Mouse (Mus musculus): Measurements from ENCODE around the gene Vangl2. TPM values are rescaled to one million over a fixed set of nuclear protein-coding genes. Genes with fewer than 3 reads are reported as not detected.

The Vangl2 gene
- total and polyA plus RNA-seq, 3 experiments: 0.39 to 3.0 TPM; not detected in 1

DNA sequence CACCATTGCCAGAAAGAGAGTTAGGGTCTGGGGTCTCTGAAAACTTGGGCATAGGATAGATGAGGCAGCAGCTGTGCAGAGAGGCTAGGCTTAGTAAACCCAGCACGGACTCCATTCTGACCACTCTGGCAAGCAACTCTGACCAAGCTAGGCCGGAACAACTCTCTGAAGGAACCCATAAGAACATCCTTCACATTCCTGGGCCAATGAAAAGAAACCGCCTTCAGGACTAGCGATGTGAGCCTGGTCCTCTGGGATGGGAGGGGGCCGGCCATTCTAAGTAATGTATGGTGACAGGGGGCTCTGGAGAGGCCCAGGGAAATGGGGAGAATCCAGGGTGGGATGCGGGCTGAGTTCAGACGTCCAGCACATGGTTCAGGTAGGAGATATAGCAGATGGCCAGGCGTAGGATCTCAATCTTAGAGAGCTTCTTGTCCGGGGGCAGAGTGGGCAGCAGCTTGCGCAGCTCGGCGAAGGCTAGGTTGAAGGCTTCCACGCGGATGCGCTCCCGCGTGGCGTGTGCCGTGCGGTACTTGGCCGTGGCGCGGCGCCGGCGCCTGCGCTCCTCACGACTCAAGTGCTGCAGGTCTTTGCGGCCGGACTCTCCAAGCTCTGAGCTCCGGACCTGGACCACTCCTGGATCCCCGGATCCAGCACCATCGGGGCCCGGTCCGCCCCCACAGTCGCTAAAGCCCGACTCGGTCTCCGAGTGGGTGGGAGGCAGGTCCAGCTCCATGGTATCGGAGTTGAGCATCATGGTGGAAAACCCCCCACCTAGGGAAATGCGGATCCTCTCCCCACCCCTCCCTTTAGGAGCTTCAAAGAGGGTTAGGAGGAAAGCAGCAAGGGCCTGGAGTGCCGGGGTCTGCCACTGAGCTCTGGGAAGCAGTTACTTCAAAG is 25.5 kb upstream of the Vangl2 start:
- no peak for DNase-seq (ENCODE audit: low read depth, low spot score)

DNA sequence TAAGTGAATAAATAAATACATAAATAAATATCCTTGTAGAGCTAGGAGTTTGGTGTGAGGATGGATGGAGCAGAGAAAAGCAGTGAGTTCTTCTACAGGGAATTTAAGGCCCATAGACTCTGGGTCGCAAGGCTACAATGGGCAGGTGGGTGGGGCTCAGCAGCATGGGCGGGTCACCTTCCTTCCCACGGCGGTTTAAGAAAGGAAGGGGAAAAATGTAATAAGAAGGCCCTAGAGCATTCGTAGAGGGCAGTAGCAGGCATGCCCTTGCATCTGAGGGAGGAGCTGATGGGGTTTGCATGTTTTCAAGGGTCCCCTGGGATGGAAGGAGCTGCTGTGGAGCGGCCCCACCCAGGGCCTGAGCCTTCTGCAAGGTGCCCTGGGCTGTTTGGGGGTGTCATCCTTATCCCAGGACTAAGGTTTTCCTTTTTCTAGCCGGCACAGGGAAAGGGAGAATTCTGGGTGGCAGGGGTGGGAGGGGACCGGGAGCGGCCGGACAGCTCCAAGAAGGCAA is 24.6 kb upstream of the Vangl2 start:
- H3K79me2 ChIP-seq (ENCODE audit: control insufficient read depth, insufficient read depth, low read length, poor library complexity): no peaks in the 10 kb centered on the region
- H3K36me3 ChIP-seq (ENCODE audit: control insufficient read depth in 1 of 2, insufficient read depth in 2 of 2, low read length in 2 of 2): no peaks in the 10 kb centered on the region; a peak in 1 of 4 replicates
- H3K27ac ChIP-seq (ENCODE audit: control insufficient read depth, low read depth, low read length): no peak overlapping the region
- H3K4me3 ChIP-seq (ENCODE audit: control insufficient read depth in 1 of 2, insufficient read depth in 1 of 2, low read depth in 2 of 2, low read length in 2 of 2): no peak overlapping the region
- H3K4me1 ChIP-seq (ENCODE audit: control insufficient read depth in 1 of 2, insufficient read depth in 2 of 2, low read length in 2 of 2): 0 out of 4 replicates have a peak, but pooled peaks cover 0 to 2% of the 10 kb centered on the region in 2 experiments
- no peak overlapping the region for H3K9ac ChIP-seq (ENCODE audit: control insufficient read depth, low read depth, low read length, poor library complexity, severe bottlenecking)
- H3K27me3 ChIP-seq (ENCODE audit: control insufficient read depth in 1 of 2, insufficient read depth in 2 of 2, low read length in 2 of 2): no peaks in the 10 kb centered on the region; a peak in 1 of 4 replicates
- DNase-seq (ENCODE audit: low read depth, low spot score): no peak
- H3K9me3 ChIP-seq (replicated peaks; ENCODE audit: insufficient read depth, low read length): no peaks in the 10 kb centered on the region
- TF ChIP-seq NRF1 (IDR thresholded peaks at IDR 0.05; ENCODE audit: insufficient read depth, low read depth, low read length, poor library complexity, severe bottlenecking): no peak
- TF ChIP-seq ZC3H11A (IDR thresholded peaks at IDR 0.05; ENCODE audit: low read depth, low read length): no peak
- TF ChIP-seq HCFC1 (IDR thresholded peaks at IDR 0.05; ENCODE audit: low read depth, low read length): no peak
- no peak for TF ChIP-seq MAFK (IDR thresholded peaks at IDR 0.05; ENCODE audit: borderline replicate concordance, low read depth, low read length)
- TF ChIP-seq SMC3 (IDR thresholded peaks at IDR 0.05; ENCODE audit: low read depth, low read length): no peak
- no peak for TF ChIP-seq POLR2AphosphoS5 (IDR thresholded peaks at IDR 0.05; ENCODE audit: borderline replicate concordance, low read depth, low read length)
- TF ChIP-seq POLR2AphosphoS2 (IDR thresholded peaks at IDR 0.05; ENCODE audit: low read length): no peak
- no peak for TF ChIP-seq CHD2 (IDR thresholded peaks at IDR 0.05; ENCODE audit: low read length)
- TF ChIP-seq USF2 (IDR thresholded peaks at IDR 0.05; ENCODE audit: borderline replicate concordance in 1 of 2, insufficient read depth in 1 of 2, low read depth in 1 of 2, low read length in 2 of 2): no peak
- TF ChIP-seq JUND (IDR thresholded peaks at IDR 0.05; ENCODE audit: low read depth, low read length): no peak
- no peak for TF ChIP-seq NELFE (IDR thresholded peaks at IDR 0.05; ENCODE audit: low read depth, low read length)
- no peak for TF ChIP-seq UBTF (IDR thresholded peaks at IDR 0.05; ENCODE audit: borderline replicate concordance, insufficient read depth, low read depth, low read length)
- no peak for TF ChIP-seq USF1 (IDR thresholded peaks at IDR 0.05; ENCODE audit: low read depth, low read length)
- TF ChIP-seq MEF2A (IDR thresholded peaks at IDR 0.05; ENCODE audit: extremely low read depth, insufficient replicate concordance, low read depth, low read length, poor library complexity, severe bottlenecking): no peak
- TF ChIP-seq POLR2A (IDR thresholded peaks at IDR 0.05; ENCODE audit: control insufficient read depth in 1 of 2, insufficient read depth in 1 of 2, low read depth in 1 of 2, low read length in 2 of 2, poor library complexity in 1 of 2): no peak
- TF ChIP-seq E2F4 (IDR thresholded peaks at IDR 0.05; ENCODE audit: borderline replicate concordance, low read depth, low read length): no peak

More for the DNA sequence above, 25.5 kb upstream of the Vangl2 start:
- no peak overlapping the region for H3K9ac ChIP-seq (ENCODE audit: control insufficient read depth, low read depth, low read length, poor library complexity, severe bottlenecking)
- H3K27ac ChIP-seq (ENCODE audit: control insufficient read depth, low read depth, low read length): no peak overlapping the region
- TF ChIP-seq ZC3H11A (IDR thresholded peaks at IDR 0.05; ENCODE audit: low read depth, low read length) (no peak), TCF12 (IDR thresholded peaks at IDR 0.05; ENCODE audit: low read depth, low read length) (no peak), SIN3A (IDR thresholded peaks at IDR 0.05; ENCODE audit: low read length) (no peak), MEF2A (IDR thresholded peaks at IDR 0.05; ENCODE audit: extremely low read depth, insufficient replicate concordance, low read depth, low read length, poor library complexity, severe bottlenecking) (no peak), HCFC1 (IDR thresholded peaks at IDR 0.05; ENCODE audit: low read depth, low read length) (no peak)
- H3K27me3 ChIP-seq (ENCODE audit: control insufficient read depth in 1 of 2, insufficient read depth in 2 of 2, low read length in 2 of 2): no peaks in the 10 kb centered on the region; a peak in 1 of 4 replicates
- H3K4me1 ChIP-seq (ENCODE audit: control insufficient read depth in 1 of 2, insufficient read depth in 2 of 2, low read length in 2 of 2): no peaks in the 10 kb centered on the region
- no peaks in the 10 kb centered on the region for H3K36me3 ChIP-seq (ENCODE audit: control insufficient read depth in 1 of 2, insufficient read depth in 2 of 2, low read length in 2 of 2)
- no peaks in the 10 kb centered on the region for H3K9me3 ChIP-seq (replicated peaks; ENCODE audit: insufficient read depth, low read length)
- H3K4me3 ChIP-seq (ENCODE audit: control insufficient read depth in 1 of 2, insufficient read depth in 1 of 2, low read depth in 2 of 2, low read length in 2 of 2): no peak overlapping the region
- no peaks in the 10 kb centered on the region for H3K79me2 ChIP-seq (ENCODE audit: control insufficient read depth, insufficient read depth, low read length, poor library complexity)
